Mouse (Mus musculus) lung, adult 2 months (tissue): Measurements from ENCODE around the gene Ccdc144b.

Experiments
- CTCF ChIP-seq: fragments of 200-500 bp; IDR thresholded peaks from 2 replicates; pipeline ENCODE4 v1.5.1; 2011; ENCODE audit warnings: mild to moderate bottlenecking, low read length, control low read depth; ENCODE audit not compliant: insufficient read depth
- POLR2A ChIP-seq: fragments of 200-500 bp; IDR thresholded peaks from 2 replicates; pipeline ENCODE4 v1.6.1; 2011; ENCODE audit warnings: low read depth, mild to moderate bottlenecking, control low read depth, low read length, borderline replicate concordance; ENCODE audit errors: extremely low read depth

DNA sequence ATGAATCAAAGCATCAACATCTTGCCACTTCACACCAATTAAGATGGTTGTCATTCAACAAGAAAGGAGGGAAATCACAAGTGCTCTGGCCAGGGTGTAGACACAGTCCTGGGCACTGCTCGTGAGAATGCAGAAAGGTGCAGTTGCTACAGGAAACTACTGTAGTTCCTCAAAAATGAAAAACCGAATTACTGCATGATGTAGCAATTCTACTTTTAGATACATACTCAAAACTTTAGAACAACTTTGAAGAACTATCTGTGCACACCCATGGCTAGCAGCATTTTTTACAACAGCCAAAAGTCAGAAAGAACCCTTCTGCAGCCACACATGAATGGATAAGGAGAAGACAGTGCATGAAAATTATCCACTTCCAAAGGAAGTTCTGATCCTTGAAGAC lies 86.9 kb downstream of the Ccdc144b start:
- TF ChIP-seq POLR2A (no peak), CTCF (no peak)
